Mouse (Mus musculus): Measurements from ENCODE around the gene Ccdc30. TPM values are rescaled to one million over a fixed set of nuclear protein-coding genes. Genes with fewer than 3 reads are reported as not detected.
A peak's percentile ranks its signal among the peaks of the same experiment; 100 is the strongest.

Gene Ccdc30
- total and polyA plus RNA-seq, 3 experiments: not detected

DNA sequence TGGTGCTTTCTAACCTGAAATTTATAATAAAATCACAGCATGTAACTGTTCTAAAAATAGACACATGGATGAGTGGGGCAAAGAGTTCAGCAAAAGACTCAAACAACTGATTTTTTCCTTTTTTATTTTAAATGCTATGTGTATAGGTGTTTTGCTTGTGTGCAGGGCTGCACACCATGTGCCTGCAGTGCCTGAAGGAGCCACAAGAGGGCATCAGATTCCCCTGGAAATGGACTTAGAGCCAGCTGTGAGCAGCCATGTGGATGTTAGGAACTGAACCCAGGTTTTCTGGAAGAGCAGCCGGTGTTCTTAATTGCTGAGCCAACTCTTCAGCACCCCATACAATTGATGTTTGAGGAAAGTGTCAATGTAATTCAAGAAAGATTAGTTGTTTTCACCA, 25.0 kb downstream of the Ccdc30 start (continued):
- TF ChIP-seq ZMIZ1 (IDR thresholded peaks at IDR 0.05; ENCODE audit: low read depth, low read length) (no peak), MAFK (IDR thresholded peaks at IDR 0.05; ENCODE audit: borderline replicate concordance, low read depth, low read length) (no peak), HCFC1 (IDR thresholded peaks at IDR 0.05; ENCODE audit: low read depth, low read length) (no peak), SMC3 (IDR thresholded peaks at IDR 0.05; ENCODE audit: low read depth, low read length) (peak; percentile 88), POLR2AphosphoS5 (IDR thresholded peaks at IDR 0.05; ENCODE audit: borderline replicate concordance, low read depth, low read length) (no peak), EP300 (IDR thresholded peaks at IDR 0.05; ENCODE audit: low read depth in 1 of 2, low read length in 2 of 2) (no peak), ZNF384 (IDR thresholded peaks at IDR 0.05; ENCODE audit: low read depth, low read length) (no peak), BHLHE40 (IDR thresholded peaks at IDR 0.05; ENCODE audit: borderline replicate concordance, low read depth, low read length) (no peak), MYC (IDR thresholded peaks at IDR 0.05; ENCODE audit: low read depth, low read length) (peak; percentile 67), MYB (IDR thresholded peaks at IDR 0.05; ENCODE audit: low read depth, low read length) (no peak), GATA1 (IDR thresholded peaks at IDR 0.05; ENCODE audit: low read depth, low read length) (no peak), JUND (IDR thresholded peaks at IDR 0.05; ENCODE audit: low read depth, low read length) (no peak), NELFE (IDR thresholded peaks at IDR 0.05; ENCODE audit: low read depth, low read length) (no peak), UBTF (IDR thresholded peaks at IDR 0.05; ENCODE audit: borderline replicate concordance, insufficient read depth, low read depth, low read length) (no peak), TAL1 (IDR thresholded peaks at IDR 0.05; ENCODE audit: low read length) (no peak), KAT2A (conservative IDR thresholded peaks at IDR 0.05; ENCODE audit: low read depth, low read length) (no peak), CHD2 (IDR thresholded peaks at IDR 0.05; ENCODE audit: low read length) (no peak), RCOR1 (IDR thresholded peaks at IDR 0.05; ENCODE audit: low read depth, low read length) (no peak), RAD21 (IDR thresholded peaks at IDR 0.05; ENCODE audit: low read depth, low read length) (peak; percentile 75)

DNA sequence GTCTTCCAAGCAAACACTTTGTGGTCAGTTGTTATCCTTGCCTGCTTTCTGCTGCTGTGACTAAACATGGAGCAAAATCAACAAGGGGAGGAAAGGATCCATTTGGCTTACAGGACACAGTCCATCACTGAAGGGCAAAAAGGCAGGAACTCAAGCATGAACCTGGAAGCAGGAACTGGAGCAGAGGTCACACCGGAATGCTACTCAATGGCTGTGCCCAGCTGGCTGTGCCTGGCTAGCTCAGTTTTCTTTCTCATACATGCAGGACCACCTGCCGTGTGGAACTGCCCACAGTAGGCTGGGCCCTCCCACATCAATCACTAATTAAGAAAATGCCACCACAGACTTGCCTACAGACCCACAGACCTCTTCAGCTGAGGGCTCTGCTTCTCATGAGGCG, 26.1 kb downstream of the Ccdc30 start:
- no peak overlapping the region for H3K27ac ChIP-seq (ENCODE audit: control insufficient read depth, low read depth, low read length)
- H3K36me3 ChIP-seq (ENCODE audit: control insufficient read depth in 1 of 2, insufficient read depth in 2 of 2, low read length in 2 of 2): no peaks in the 10 kb centered on the region
- DNase-seq (ENCODE audit: low read depth, low spot score): no peak
- no peak overlapping the region for H3K9ac ChIP-seq (ENCODE audit: control insufficient read depth, low read depth, low read length, poor library complexity, severe bottlenecking)
- TF ChIP-seq USF2 (IDR thresholded peaks at IDR 0.05; ENCODE audit: borderline replicate concordance in 1 of 2, insufficient read depth in 1 of 2, low read depth in 1 of 2, low read length in 2 of 2) (no peak), USF1 (IDR thresholded peaks at IDR 0.05; ENCODE audit: low read depth, low read length) (no peak), GABPA (IDR thresholded peaks at IDR 0.05; ENCODE audit: low read depth, low read length) (no peak), ZKSCAN1 (IDR thresholded peaks at IDR 0.05; ENCODE audit: low read depth, low read length) (no peak), ZNF384 (IDR thresholded peaks at IDR 0.05; ENCODE audit: low read depth, low read length) (no peak), NRF1 (IDR thresholded peaks at IDR 0.05; ENCODE audit: insufficient read depth, low read depth, low read length, poor library complexity, severe bottlenecking) (no peak), GATA1 (IDR thresholded peaks at IDR 0.05; ENCODE audit: low read depth, low read length) (no peak), POLR2AphosphoS2 (IDR thresholded peaks at IDR 0.05; ENCODE audit: low read length) (no peak), CTCF (IDR thresholded peaks at IDR 0.05 in 2 of 3, conservative IDR thresholded peaks at IDR 0.05 in 1 of 3; ENCODE audit: control insufficient read depth in 1 of 3, insufficient read depth in 1 of 3, low read depth in 2 of 3, low read length in 3 of 3, poor library complexity in 1 of 3, severe bottlenecking in 1 of 3) (no peak), BHLHE40 (IDR thresholded peaks at IDR 0.05; ENCODE audit: borderline replicate concordance, low read depth, low read length) (no peak), JUND (IDR thresholded peaks at IDR 0.05; ENCODE audit: low read depth, low read length) (no peak), RCOR1 (IDR thresholded peaks at IDR 0.05; ENCODE audit: low read depth, low read length) (no peak), MYB (IDR thresholded peaks at IDR 0.05; ENCODE audit: low read depth, low read length) (no peak), POLR2A (IDR thresholded peaks at IDR 0.05; ENCODE audit: control insufficient read depth in 1 of 2, insufficient read depth in 1 of 2, low read depth in 1 of 2, low read length in 2 of 2, poor library complexity in 1 of 2) (no peak)
- no peaks in the 10 kb centered on the region for H3K9me3 ChIP-seq (replicated peaks; ENCODE audit: insufficient read depth, low read length)
- H3K4me1 ChIP-seq (ENCODE audit: control insufficient read depth in 1 of 2, insufficient read depth in 2 of 2, low read length in 2 of 2): no peaks in the 10 kb centered on the region
- no peaks in the 10 kb centered on the region for H3K79me2 ChIP-seq (ENCODE audit: control insufficient read depth, insufficient read depth, low read length, poor library complexity)
- H3K4me3 ChIP-seq (ENCODE audit: control insufficient read depth in 1 of 2, insufficient read depth in 1 of 2, low read depth in 2 of 2, low read length in 2 of 2): no peak overlapping the region
- peaks cover 0 to 2% of the 10 kb centered on the region in 2 experiments; a peak in 1 of 4 replicates for H3K27me3 ChIP-seq (ENCODE audit: control insufficient read depth in 1 of 2, insufficient read depth in 2 of 2, low read length in 2 of 2)
